Mouse (Mus musculus) erythroid progenitor cell, adult 5-6 weeks (primary cell): Measurements from ENCODE around the gene Cntnap2. TPM values are rescaled to one million over a fixed set of nuclear protein-coding genes. Genes with fewer than 3 reads are reported as not detected.

ENCODE experiments used
- ATAC-seq: replicated peaks from 2 replicates; pipeline ENCODE4 v1.8.0; 2016; ENCODE audit warnings: moderate number of reproducible peaks, mild to moderate bottlenecking, moderate TSS enrichment, inconsistent platforms; ENCODE audit not compliant: poor library complexity, low FRiP score, severe bottlenecking
- total RNA-seq, 2 experiments: library from RNA; stranded (forward) in 1 of 2; stranded (reverse) in 1 of 2; fragments of 150-400 nt in 1 of 2; fragments of 186-747, 209-891 nt in 1 of 2; gene quantifications; 2 replicates each; pipeline versions ENCODE4 v1.2.3 to v1.2.4; 2015 to 2017; ENCODE audit warnings: low replicate concordance in 2 of 2

The Cntnap2 gene
- total RNA-seq, 2 experiments from 2014 or later, result not detected

DNA sequence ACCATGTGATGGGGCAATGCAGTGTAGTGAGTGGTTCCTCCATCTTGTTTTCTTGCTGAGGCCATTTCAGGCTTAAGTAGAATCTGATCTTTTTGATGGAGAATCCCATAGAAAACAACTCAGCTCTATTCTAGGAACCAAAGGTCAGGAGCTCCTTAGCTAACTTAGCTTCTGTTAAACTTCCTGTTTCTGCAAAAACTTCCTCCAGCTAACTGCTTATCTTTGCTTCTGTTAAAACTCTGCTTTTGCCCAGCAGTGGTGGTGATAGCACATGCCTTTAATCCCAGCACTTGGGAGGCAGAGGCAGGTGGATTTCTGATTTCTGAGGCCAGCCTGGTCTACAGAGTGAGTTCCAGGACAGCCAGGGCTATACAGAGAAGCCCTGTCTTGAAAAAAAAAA lies 2258.1 kb downstream of the Cntnap2 start:
- ATAC-seq, result no peak

DNA sequence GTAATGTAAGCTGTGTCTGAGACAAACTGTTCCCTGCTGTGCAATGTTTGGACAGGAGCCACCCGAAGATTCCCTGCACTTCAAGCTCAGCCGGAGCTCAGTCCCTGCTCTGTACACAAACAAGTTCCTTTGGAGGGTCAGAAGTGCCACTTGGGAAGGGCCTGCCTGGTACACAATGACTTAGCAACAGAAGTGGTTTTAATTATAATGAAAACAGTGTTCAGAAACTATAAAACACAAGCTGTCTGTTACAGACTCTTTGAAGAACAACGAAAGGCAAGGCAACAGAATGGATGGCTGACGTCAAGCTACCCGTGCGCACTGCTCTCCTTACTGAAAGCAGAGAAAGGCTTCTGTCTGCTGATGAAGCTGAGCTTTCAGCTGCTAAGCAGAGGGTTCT lies 2259.5 kb downstream of the Cntnap2 start:
- no peak for ATAC-seq

DNA sequence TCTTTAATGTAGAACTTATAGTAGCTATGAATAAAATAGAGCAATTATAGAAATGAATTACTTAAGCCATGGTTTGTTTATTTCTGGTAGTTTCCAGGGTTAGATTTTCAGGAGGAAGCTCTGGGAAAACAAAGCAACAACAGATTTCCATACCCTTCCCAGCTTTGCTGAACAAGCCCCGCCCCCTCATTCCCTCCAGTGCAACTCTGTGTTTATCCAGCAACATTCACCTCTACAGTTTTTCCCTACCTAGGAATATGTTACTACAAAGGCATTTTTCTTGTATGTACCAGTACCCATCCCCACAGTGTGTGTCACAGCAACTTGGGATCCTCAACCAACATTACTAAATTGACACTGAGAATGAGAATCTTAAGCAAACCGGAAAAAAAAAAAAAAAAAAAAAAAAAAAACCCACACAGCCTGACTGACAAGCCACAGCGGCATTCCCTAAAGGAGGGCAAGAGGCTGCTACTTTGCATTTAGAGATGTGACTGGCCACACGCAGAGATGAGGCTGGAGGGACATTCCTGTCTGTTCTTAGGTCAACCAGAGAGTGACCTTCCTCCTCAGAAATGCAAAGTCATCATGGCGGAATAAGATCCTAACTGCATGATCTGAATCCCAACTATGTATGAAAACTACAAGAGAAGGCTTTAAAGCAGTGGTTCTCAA lies 2260.3 kb downstream of the Cntnap2 start:
- no peak for ATAC-seq

DNA sequence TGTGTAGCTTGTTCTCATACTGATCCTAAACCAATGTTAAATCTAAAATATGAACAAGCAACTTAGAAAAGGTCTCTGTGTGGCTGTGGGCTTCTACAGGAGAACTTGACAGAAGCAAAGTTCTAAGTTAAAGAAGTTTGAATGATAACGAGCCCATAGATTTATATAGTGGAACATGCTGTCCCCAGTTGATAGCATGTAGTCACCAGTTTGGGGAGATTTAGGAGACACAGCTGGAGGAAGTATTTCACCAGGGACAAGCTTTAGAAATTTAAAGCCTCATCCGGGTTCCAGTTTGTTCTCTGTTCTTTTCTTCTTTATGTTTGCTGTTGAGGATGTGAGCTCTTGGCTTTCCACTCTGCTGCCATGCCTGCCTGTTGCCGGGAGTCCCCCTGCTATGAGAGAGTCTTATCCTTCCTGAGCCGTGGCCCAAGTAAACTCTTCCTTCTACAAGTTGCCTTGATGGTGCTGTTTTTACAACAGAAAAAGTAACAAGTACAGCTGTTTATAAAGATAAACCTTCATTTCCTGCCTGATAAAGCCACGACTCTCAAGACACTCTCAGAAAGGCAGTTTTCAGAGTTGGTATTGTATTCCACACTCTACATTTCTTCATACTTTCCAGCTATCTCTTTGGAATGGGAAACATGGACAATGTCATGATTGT lies 2264.1 kb downstream of the Cntnap2 start:
- no peak for ATAC-seq

DNA sequence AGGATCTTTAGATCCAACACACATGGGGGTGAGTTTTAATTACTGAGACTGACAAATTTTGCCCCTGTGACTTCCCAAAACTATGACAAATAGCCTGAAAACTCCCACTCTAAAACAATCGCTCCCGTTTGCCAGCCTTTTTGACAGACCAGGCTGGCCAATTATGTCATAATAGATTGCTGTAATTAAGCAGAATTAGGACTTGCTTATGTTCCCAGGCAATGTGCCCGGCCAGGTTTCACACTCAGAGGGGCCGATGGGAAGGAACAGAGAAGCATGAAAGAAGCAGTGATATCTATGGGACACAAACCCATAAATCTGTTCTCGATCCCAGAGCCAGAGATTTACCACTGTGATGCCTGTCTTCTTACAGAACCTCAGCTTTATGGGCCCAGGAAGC lies 2264.7 kb downstream of the Cntnap2 start:
- ATAC-seq, result no peak

DNA sequence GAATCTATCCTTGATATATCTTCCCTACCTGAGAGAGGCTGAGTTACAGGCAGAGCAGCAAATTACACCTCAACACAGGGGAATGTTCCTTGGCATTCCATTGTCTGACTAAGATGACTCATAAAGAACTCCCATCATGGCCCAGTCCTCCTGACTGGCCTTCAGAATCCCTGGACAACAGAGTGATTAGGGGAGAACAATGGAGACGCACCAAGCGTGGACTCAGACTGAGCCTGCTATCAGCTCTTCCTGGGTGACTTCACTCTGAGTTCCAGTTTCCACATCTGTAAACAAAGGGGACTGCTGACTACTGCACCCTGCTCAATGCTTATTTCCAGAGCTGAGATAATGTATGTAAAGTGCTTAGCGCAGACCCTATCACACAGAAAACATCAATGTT lies 2269.1 kb downstream of the Cntnap2 start:
- no peak for ATAC-seq

DNA sequence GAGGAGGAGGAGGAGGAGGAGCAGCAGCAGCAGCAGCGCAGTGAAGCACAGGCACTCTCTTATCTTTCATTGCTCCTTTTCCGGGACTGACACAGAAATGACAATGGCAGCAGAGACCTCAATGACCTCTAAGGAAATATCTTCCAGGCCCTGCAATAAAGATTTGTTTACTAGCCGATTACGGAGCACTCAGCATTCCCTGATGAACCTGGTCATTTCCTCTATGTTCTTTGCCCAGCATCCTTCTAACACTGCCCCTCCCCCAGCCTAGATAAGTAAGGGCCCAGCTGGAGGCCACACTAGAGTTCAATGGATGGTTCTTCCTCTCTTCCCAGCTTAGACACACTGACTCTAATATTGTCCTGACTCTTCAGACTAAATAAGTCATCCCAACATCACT lies 2270.1 kb downstream of the Cntnap2 start:
- no peak for ATAC-seq

DNA sequence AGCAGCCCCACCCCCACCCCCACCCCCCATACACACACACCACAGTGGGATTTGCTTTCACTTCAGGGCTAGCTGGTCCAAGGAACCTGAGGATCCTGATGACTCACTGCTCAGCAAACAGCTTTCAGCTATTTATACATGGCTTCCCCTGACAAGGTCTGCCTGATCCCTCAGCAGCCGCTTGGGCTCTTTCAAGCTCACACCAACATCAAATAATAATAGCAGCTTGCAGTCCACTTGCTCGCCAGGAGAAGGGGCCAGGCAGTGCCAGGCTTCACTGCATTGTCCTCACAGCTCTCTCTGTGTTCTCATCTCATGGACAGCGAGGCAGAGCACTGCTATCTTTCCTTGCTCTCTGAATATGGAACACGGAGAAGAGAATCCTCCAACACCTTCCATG lies 2273.9 kb downstream of the Cntnap2 start:
- ATAC-seq, result no peak

DNA sequence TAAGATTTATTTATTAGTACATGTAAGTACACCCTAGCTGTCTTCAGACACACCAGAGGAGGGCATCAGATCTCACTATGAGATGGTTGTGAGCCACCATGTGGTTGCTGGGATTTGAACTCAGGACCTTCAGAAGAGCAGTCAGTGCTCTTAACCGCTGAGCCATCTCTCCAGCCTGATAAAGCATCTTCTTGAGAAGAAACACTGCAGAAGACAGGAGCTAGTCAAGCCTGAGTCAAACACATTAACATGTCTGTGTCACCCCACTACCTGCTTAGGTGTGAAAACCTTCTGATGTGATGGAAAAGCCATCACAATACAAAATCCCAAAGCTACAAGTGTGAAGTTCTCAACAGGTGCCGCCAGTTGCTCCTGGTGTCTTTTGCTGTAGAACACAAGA lies 2275.2 kb downstream of the Cntnap2 start:
- no peak for ATAC-seq

DNA sequence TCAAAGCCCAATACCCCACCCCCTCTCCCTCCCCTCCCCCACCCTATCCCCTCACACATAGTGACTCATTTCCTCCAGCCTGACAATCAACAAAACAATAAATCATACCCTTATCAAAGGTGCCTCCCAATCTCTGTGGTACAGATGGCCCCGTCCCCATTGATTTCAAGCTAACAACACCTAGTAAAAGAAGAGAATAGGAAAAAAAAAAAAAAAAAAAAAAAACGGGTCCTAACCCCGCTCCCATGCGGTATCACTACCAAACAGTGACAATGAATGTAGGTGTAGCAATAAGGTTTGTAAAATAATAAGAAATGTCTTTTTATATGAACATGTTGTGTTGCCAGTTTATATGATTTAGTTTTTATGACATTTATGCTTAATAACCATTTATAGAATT lies 2278.1 kb downstream of the Cntnap2 start:
- ATAC-seq, result no peak

DNA sequence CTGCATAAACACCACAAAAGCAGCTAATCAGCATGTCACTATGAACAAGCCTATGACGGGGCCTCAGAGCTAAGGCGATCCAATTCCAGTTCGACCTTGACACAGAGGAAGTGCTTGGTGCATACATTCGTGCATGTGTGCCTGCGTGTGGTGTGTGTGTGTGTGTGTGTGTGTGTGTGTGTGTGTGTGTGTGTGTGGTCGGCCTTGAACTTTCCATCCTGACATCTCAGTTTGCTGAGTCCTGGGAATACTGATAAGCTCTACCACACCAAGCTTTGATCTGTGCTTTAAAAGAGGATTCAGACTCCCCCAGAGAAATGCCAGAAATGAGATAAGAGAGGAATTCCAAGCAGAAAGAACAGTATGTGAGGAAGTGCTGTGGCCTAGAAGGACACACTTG lies 2279.0 kb downstream of the Cntnap2 start:
- ATAC-seq, result no peak

DNA sequence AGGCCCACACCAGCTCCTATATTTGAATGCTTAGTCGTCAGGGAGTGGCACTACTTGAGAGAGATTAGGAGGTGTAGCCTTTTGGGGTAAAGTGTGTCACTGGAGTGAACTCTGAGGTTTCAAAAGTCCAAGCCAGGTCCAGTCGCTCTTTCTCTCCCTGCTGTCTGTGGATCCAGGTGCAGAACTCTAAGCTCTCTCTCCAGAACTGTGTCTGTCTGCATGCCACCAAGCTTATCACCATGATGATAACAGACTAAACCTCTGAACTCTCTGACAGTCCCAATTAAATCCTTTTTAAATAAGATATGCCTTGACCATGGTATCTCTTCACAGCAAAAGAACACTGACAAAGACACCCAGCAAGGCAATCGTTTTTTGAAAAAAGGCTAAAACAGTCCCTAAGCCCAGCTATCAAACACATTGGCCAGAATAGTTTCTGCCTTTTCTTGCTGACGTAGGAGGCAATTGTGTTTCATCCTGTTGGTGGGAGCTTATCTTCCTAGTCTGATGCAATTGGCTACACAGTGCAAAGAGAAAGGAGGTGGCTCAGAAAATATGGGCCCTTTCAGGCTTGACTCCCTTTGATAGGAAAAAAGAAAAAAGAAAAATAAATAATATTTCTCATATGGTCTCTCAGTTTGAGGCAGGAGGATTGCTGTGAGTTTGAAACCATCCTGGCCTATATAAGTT lies 2281.8 kb downstream of the Cntnap2 start:
- no peak for ATAC-seq

DNA sequence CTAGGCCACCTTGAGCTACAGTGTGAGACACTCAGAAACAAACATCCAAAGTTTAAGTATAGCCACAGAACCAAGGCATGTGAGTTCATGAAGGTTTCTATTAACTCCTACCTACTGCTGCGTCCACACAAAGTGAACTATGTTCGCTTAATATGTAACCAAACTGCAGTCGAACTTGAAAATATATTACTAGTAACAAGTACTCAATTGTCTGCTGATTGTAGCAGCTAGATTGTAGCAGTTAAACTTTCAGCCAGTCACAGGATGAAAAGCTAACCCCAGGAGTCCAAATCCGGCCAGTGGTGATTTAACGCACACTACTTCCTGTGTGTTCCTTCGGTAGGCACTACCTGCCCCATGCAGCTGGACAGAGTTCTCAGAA lies 2282.3 kb downstream of the Cntnap2 start:
- ATAC-seq, result no peak

DNA sequence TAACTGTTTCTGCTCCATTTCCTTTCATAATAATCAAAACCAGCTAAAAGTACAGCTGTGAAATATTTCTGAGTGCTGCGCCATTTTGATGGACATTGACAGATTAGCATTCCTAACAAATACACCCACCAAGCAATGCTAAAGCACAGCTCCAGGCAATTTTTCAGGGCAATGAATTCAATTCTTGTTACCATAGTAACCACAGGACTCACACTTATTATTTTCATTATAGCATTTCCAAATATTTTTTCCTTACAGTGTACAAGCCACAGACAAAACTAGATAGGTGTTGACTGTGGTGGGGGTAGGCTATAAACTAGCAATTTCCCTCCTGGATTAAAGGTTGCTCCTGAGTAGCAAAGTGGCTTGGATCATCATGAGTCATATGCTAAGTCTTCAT lies 2284.1 kb downstream of the Cntnap2 start:
- no peak for ATAC-seq

DNA sequence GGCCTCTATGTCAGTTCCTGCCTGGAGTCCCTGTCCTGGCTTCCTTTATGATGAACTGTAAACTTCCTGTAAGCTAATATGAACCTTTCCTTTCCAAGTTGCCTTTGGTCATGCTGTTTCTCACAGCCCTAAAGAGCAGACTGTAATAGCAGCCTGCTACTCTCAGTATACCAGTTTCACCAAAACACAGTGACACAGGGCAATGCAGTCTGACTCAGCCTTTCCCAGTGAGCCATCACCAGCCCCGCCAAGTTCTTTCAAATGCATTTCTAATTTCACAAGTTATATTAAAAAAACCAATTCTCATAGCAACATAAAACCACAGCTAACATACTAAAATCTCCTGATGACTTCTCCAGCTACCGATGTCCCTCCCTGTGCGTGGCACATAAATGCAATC lies 2285.5 kb downstream of the Cntnap2 start:
- ATAC-seq, result no peak

DNA sequence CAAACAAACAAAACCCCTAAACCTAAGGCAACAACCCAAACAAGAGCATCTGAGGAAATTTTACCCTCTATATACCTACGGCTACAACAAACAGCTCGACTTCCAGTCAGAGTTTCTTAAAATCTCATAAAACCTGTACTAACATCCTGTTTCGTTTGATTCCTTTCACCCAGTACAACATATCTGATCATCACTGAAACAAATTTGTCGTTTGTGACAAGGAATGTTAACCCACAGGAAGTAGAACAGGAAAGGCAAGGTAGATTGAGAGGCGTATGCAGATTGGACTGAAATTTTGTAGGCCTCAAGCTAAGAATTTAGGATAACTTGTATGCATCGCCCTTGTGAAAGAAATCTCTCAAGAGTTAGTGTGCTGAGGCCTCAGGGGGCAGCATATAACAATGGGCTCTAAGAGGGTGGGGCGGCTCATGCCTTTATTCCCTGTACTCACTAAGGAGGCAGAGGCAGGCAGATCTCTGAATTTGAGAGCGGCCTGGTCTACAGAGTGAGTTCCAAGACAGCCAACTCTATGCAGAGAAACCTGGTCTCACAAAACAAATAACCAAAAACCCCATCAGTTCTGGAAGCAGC lies 2291.0 kb downstream of the Cntnap2 start:
- no peak for ATAC-seq
